Mouse (Mus musculus): ENCODE measurements around the gene Kcnip3. TPM values are rescaled to one million over a fixed set of nuclear protein-coding genes. Genes with fewer than 3 reads are reported as not detected.

Gene Kcnip3
- polyA plus RNA-seq, 1 experiment from 2014 or later: 1.2 TPM

DNA sequence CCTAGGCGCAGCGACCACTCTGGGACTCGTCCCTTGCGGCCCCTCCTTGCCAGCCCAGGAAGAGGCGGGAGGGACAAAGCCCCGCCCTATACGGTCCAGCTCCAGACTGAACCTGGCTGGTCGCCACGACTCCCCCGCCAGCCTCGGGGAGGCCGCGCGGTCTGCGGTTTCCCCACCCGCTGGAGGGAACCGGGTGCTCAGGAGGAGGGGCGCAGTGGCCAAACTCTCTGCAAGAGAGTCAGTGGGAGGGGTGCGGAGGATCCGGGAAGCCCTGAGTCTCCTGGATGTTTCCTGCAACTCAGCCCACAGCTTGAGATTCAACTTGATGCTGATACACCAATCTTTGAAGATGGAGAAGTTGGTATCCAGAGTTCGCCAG, 39.4 kb downstream of the Kcnip3 start:
- H3K4me1 ChIP-seq (ENCODE audit: control insufficient read depth in 2 of 2, insufficient read depth in 2 of 2, low read length in 2 of 2): peaks cover 9 to 15% of the 10 kb centered on the region in 2 experiments
- peaks cover 70% of the 10 kb centered on the region for H3K27me3 ChIP-seq (ENCODE audit: control insufficient read depth, insufficient read depth, low read length)
- peak overlapping the region; percentile 35 for H3K9ac ChIP-seq (ENCODE audit: low read length)
- H3K4me3 ChIP-seq (ENCODE audit: control insufficient read depth in 1 of 2, insufficient read depth in 1 of 2, low read depth in 1 of 2, low read length in 2 of 2): peak overlapping the region; percentile 40 to 56
- peak; percentile 62; the same call in 1 of the 2 replicates for ATAC-seq (ENCODE audit: insufficient number of reproducible peaks, insufficient read depth, low FRiP score, low read depth)
- no peak overlapping the region for H3K27ac ChIP-seq (replicated peaks in 1 of 2; ENCODE audit: control insufficient read depth in 1 of 2, insufficient read depth in 1 of 2, low read depth in 2 of 2, low read length in 2 of 2)
- no peaks in the 10 kb centered on the region for H3K9me3 ChIP-seq (ENCODE audit: control insufficient read depth, low read length)
- peak overlapping the region; percentile 96 for H3K4me2 ChIP-seq (ENCODE audit: low read length)
- no peaks in the 10 kb centered on the region for H3K36me3 ChIP-seq (ENCODE audit: control insufficient read depth, insufficient read depth, low read length)
- WGBS: 1% methylated on average over 21 of the region's 21 CpGs

GRCm38 (mm10) chr2:127481841-127482532, 39.9 kb downstream of the Kcnip3 start:
- Histone ChIP-seq H3K9me3 (ENCODE audit: control insufficient read depth, low read length) (no peaks in the 10 kb centered on the region), H3K36me3 (ENCODE audit: control insufficient read depth, insufficient read depth, low read length) (no peaks in the 10 kb centered on the region), H3K4me1 (ENCODE audit: control insufficient read depth in 2 of 2, insufficient read depth in 2 of 2, low read length in 2 of 2) (peaks cover 9 to 15% of the 10 kb centered on the region in 2 experiments), H3K4me3 (ENCODE audit: control insufficient read depth in 1 of 2, insufficient read depth in 1 of 2, low read depth in 1 of 2, low read length in 2 of 2) (peak overlapping the region; percentile 40 to 56), H3K27me3 (ENCODE audit: control insufficient read depth, insufficient read depth, low read length) (peaks cover 70% of the 10 kb centered on the region), H3K27ac (replicated peaks in 1 of 2; ENCODE audit: control insufficient read depth in 1 of 2, insufficient read depth in 1 of 2, low read depth in 2 of 2, low read length in 2 of 2) (no peak overlapping the region), H3K4me2 (ENCODE audit: low read length) (peak overlapping the region; percentile 96), H3K9ac (ENCODE audit: low read length) (peak overlapping the region; percentile 35)
- ATAC-seq (ENCODE audit: insufficient number of reproducible peaks, insufficient read depth, low FRiP score, low read depth): no peak
- under 1% methylated on average over 52 of the region's 59 CpGs for WGBS

DNA sequence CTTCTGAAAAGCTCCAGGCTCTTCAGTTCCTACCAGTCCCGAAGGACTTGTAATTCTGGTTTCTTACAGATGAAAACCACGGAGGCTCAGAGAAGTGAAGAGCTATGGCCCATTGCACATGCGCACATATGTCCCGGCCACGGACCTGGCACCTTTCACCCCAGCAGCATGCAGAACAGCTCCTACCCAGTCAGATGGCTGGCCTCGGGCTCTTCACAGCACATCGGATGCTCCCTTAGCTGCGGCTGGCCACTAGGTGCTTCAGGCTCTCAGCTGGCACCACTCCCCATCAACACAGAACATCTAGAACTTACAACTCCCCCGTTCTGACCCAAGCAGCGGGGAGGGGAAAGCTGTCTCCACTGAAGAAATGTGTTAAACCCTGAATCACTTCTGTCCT, 42.1 kb downstream of the Kcnip3 start:
- Histone ChIP-seq H3K4me2 (ENCODE audit: low read length) (no peak overlapping the region), H3K9me3 (ENCODE audit: control insufficient read depth, low read length) (no peaks in the 10 kb centered on the region), H3K36me3 (ENCODE audit: control insufficient read depth, insufficient read depth, low read length) (no peaks in the 10 kb centered on the region), H3K4me3 (ENCODE audit: control insufficient read depth in 1 of 2, insufficient read depth in 1 of 2, low read depth in 1 of 2, low read length in 2 of 2) (no peak overlapping the region), H3K9ac (ENCODE audit: low read length) (no peak overlapping the region), H3K27ac (replicated peaks in 1 of 2; ENCODE audit: control insufficient read depth in 1 of 2, insufficient read depth in 1 of 2, low read depth in 2 of 2, low read length in 2 of 2) (no peak overlapping the region), H3K27me3 (ENCODE audit: control insufficient read depth, insufficient read depth, low read length) (peaks cover 59% of the 10 kb centered on the region), H3K4me1 (ENCODE audit: control insufficient read depth in 2 of 2, insufficient read depth in 2 of 2, low read length in 2 of 2) (peaks cover 6 to 13% of the 10 kb centered on the region in 2 experiments)
- WGBS: 71% methylated on average over 10 of the region's 10 CpGs
- no peak for ATAC-seq (ENCODE audit: insufficient number of reproducible peaks, insufficient read depth, low FRiP score, low read depth)

DNA sequence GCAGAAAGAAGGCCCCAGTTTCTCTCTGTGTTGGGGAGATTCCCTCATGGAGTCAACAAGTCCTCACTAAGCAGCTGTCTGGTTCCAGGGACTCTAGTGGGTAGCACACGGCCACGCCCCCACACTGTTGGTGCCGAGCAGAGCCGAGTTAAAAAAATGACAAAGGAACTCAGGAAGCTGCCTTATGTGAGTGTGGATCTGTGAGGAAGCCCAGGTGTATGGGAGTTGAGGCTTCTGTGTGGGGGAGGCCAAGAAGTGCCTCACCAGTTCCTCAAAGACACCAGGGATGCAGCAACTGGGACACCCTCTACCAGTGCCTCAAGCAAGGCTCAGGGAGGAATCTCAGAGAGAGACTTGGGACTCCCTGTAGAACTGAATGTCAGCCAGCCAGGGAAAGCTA, 42.7 kb downstream of the Kcnip3 start:
- Histone ChIP-seq H3K27me3 (ENCODE audit: control insufficient read depth, insufficient read depth, low read length) (peaks cover 57% of the 10 kb centered on the region), H3K4me1 (ENCODE audit: control insufficient read depth in 2 of 2, insufficient read depth in 2 of 2, low read length in 2 of 2) (peaks cover 2 to 7% of the 10 kb centered on the region in 2 experiments; a peak in 3 of 4 replicates), H3K27ac (replicated peaks in 1 of 2; ENCODE audit: control insufficient read depth in 1 of 2, insufficient read depth in 1 of 2, low read depth in 2 of 2, low read length in 2 of 2) (no peak overlapping the region), H3K9me3 (ENCODE audit: control insufficient read depth, low read length) (no peaks in the 10 kb centered on the region), H3K9ac (ENCODE audit: low read length) (no peak overlapping the region), H3K36me3 (ENCODE audit: control insufficient read depth, insufficient read depth, low read length) (no peaks in the 10 kb centered on the region), H3K4me2 (ENCODE audit: low read length) (no peak overlapping the region), H3K4me3 (ENCODE audit: control insufficient read depth in 1 of 2, insufficient read depth in 1 of 2, low read depth in 1 of 2, low read length in 2 of 2) (no peak overlapping the region)
- 69% methylated on average over 4 of the region's 4 CpGs for WGBS
- ATAC-seq (ENCODE audit: insufficient number of reproducible peaks, insufficient read depth, low FRiP score, low read depth): no peak

- no peak overlapping the region for H3K4me2 ChIP-seq (ENCODE audit: low read length)
- H3K9ac ChIP-seq (ENCODE audit: low read length): no peak overlapping the region
- H3K4me1 ChIP-seq (ENCODE audit: control insufficient read depth in 2 of 2, insufficient read depth in 2 of 2, low read length in 2 of 2): no peaks in the 10 kb centered on the region
- no peaks in the 10 kb centered on the region for H3K27me3 ChIP-seq (ENCODE audit: control insufficient read depth, insufficient read depth, low read length)
- H3K9me3 ChIP-seq (ENCODE audit: control insufficient read depth, low read length): no peaks in the 10 kb centered on the region
- no peaks in the 10 kb centered on the region for H3K36me3 ChIP-seq (ENCODE audit: control insufficient read depth, insufficient read depth, low read length)
- ATAC-seq (ENCODE audit: insufficient number of reproducible peaks, insufficient read depth, low FRiP score, low read depth): no peak
- 68% methylated on average over 3 of the region's 3 CpGs for WGBS
- H3K27ac ChIP-seq (replicated peaks in 1 of 2; ENCODE audit: control insufficient read depth in 1 of 2, insufficient read depth in 1 of 2, low read depth in 2 of 2, low read length in 2 of 2): no peak overlapping the region
- H3K4me3 ChIP-seq (ENCODE audit: control insufficient read depth in 1 of 2, insufficient read depth in 1 of 2, low read depth in 1 of 2, low read length in 2 of 2): no peak overlapping the region
Observed at GRCm38 (mm10) chr2:127472279-127472678, 49.6 kb downstream of the Kcnip3 start.

- Histone ChIP-seq H3K27me3 (ENCODE audit: control insufficient read depth, insufficient read depth, low read length) (no peaks in the 10 kb centered on the region), H3K4me1 (ENCODE audit: control insufficient read depth in 2 of 2, insufficient read depth in 2 of 2, low read length in 2 of 2) (no peaks in the 10 kb centered on the region), H3K9ac (ENCODE audit: low read length) (no peak overlapping the region), H3K9me3 (ENCODE audit: control insufficient read depth, low read length) (no peaks in the 10 kb centered on the region), H3K27ac (replicated peaks in 1 of 2; ENCODE audit: control insufficient read depth in 1 of 2, insufficient read depth in 1 of 2, low read depth in 2 of 2, low read length in 2 of 2) (no peak overlapping the region), H3K4me2 (ENCODE audit: low read length) (no peak overlapping the region), H3K36me3 (ENCODE audit: control insufficient read depth, insufficient read depth, low read length) (no peaks in the 10 kb centered on the region), H3K4me3 (ENCODE audit: control insufficient read depth in 1 of 2, insufficient read depth in 1 of 2, low read depth in 1 of 2, low read length in 2 of 2) (no peak overlapping the region)
- ATAC-seq (ENCODE audit: insufficient number of reproducible peaks, insufficient read depth, low FRiP score, low read depth): no peak
- 82% methylated on average over 8 of the region's 8 CpGs for WGBS
Observed at GRCm38 (mm10) chr2:127471281-127471680, 50.6 kb downstream of the Kcnip3 start.

- no peak overlapping the region for H3K4me3 ChIP-seq (ENCODE audit: control insufficient read depth in 1 of 2, insufficient read depth in 1 of 2, low read depth in 1 of 2, low read length in 2 of 2)
- H3K27me3 ChIP-seq (ENCODE audit: control insufficient read depth, insufficient read depth, low read length): no peaks in the 10 kb centered on the region
- no peaks in the 10 kb centered on the region for H3K9me3 ChIP-seq (ENCODE audit: control insufficient read depth, low read length)
- no peak overlapping the region for H3K9ac ChIP-seq (ENCODE audit: low read length)
- no peak overlapping the region for H3K27ac ChIP-seq (replicated peaks in 1 of 2; ENCODE audit: control insufficient read depth in 1 of 2, insufficient read depth in 1 of 2, low read depth in 2 of 2, low read length in 2 of 2)
- H3K36me3 ChIP-seq (ENCODE audit: control insufficient read depth, insufficient read depth, low read length): no peaks in the 10 kb centered on the region
- ATAC-seq (ENCODE audit: insufficient number of reproducible peaks, insufficient read depth, low FRiP score, low read depth): no peak
- H3K4me1 ChIP-seq (ENCODE audit: control insufficient read depth in 2 of 2, insufficient read depth in 2 of 2, low read length in 2 of 2): peaks cover 0 to 2% of the 10 kb centered on the region in 2 experiments; a peak in 1 of 4 replicates
- no peak overlapping the region for H3K4me2 ChIP-seq (ENCODE audit: low read length)
- 92% methylated on average over 10 of the region's 10 CpGs for WGBS
Observed at GRCm38 (mm10) chr2:127470661-127471060, 51.2 kb downstream of the Kcnip3 start.

DNA sequence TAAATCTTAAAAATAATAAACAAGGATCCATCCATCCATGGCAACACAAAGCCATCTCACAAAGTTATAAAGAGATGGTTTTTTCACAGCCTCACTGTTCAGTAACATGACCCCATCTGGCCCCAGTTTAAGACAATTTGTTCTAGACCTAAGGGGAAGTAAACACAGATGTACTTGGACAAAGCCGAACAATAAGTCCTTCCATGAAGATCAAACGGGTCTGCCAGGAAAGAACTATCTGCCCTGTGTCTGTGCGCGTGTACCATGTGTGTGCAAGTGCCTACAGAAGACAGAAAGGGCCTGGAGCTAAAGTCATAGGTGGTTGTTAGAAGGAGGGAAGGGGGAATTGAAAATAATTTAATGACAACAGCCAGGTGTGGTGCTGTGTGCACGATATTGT, 51.7 kb downstream of the Kcnip3 start:
- no peak for ATAC-seq (ENCODE audit: insufficient number of reproducible peaks, insufficient read depth, low FRiP score, low read depth)
- no peak overlapping the region for H3K9ac ChIP-seq (ENCODE audit: low read length)
- peaks cover 0 to 2% of the 10 kb centered on the region in 2 experiments; a peak in 1 of 4 replicates for H3K4me1 ChIP-seq (ENCODE audit: control insufficient read depth in 2 of 2, insufficient read depth in 2 of 2, low read length in 2 of 2)
- H3K4me3 ChIP-seq (ENCODE audit: control insufficient read depth in 1 of 2, insufficient read depth in 1 of 2, low read depth in 1 of 2, low read length in 2 of 2): no peak overlapping the region
- H3K4me2 ChIP-seq (ENCODE audit: low read length): no peak overlapping the region
- H3K36me3 ChIP-seq (ENCODE audit: control insufficient read depth, insufficient read depth, low read length): no peaks in the 10 kb centered on the region
- no peak overlapping the region for H3K27ac ChIP-seq (replicated peaks in 1 of 2; ENCODE audit: control insufficient read depth in 1 of 2, insufficient read depth in 1 of 2, low read depth in 2 of 2, low read length in 2 of 2)
- no peaks in the 10 kb centered on the region for H3K9me3 ChIP-seq (ENCODE audit: control insufficient read depth, low read length)
- WGBS: 91% methylated on average over 5 of the region's 5 CpGs
- H3K27me3 ChIP-seq (ENCODE audit: control insufficient read depth, insufficient read depth, low read length): no peaks in the 10 kb centered on the region

All from heart, embryonic 14.5 days (tissue).